Mouse (Mus musculus): ENCODE measurements around the gene Copg1.
"Not testable (repeated sequence)": the region's sequence is repeated elsewhere in the genome, so short reads cannot be mapped to it uniquely, and the experiment has no call there.

Gene Copg1

DNA sequence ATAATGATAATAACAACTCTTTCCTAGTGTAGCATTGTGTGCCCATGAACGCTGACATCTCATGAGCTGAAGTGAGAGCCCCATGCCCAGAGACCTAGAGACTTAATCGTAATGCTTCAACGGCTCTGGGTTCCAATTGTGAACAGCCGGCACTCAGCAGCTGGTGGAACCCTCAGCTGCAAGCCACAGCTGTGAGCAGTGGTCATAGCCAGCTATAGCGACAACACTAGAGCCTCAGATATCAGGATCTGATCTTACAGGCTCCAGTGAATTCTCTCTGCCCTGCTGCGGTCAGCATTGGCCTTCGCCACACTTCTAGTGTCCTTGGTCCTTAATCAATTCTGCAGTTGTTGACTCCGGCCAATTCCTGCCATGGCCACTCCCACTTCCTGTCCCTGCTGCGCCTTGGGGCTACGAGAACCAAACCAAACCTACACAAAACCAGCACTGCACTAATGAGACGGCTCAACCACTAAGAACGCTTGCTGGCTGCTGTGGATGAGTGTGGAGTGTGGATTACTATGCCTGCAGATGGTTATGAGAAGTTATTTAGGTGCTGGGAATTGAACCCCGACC lies 11.5 kb upstream of the Copg1 start:
- peak; percentile 26 to 35 for DNase-seq

DNA sequence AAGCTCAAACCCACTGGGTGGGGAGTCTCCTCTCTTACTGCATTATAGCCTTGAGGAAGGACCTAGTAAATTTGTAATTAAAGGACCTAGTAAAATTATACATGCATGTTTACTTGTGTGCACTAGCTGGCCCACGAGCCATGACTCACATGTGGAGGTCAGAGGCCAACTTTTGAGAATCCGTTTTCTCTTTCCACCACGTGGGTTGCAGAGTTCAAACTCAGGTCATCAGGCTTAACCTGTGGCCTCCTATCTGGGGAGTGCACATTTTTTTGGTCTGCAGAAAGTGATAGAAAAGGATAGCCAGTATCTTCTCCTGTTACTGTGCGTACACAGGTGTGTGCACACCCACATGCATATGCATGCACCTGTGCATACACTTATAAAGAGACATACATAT lies 8.6 kb upstream of the Copg1 start:
- no peak for DNase-seq

DNA sequence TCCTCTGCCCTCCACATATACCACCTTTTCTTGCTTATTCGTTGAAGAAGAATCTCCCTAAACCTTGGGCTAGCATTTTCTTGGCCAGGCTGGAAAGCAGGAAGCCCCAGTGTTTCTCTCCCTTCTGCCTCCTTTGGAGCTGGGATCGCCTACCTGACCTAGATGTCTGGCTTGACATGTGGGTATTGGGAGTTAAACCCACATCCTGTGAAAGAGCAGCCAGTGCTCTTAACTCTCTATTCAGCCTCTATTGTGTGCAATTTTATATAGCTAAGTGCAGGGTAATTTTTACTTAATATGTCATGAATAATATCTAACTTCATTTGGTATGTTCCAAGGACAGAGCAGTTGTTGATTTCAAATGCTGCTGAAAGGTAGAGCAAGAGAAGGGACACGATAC lies 8.0 kb upstream of the Copg1 start:
- DNase-seq: no peak

- no peak for DNase-seq
Measured at GRCm38 (mm10) chr6:87882221-87882620, 5.4 kb upstream of the Copg1 start.

DNA sequence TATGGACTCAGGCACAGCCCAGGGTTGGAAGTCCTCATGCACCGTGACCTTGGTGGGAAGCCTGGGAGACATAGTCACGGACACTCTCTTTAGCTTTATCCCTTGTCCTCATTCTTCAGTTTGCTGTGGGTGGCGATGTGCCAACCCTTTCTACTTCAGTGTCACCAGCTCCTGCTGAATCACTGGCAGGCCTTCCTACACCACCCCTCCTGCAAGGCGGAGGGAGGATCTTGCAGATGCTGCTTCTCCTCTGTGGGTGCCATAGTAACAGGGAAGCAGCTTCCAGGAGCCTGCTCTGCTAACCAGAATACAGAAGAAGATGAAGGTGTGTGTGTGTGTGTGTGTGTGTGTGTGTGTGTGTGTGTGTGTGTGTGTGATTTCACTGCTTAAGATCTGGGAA lies 4.8 kb upstream of the Copg1 start:
- no peak for DNase-seq

GRCm38 (mm10) chr6:87886721-87887120 lies 893 bp upstream of the Copg1 start:
- no peak for DNase-seq

GRCm38 (mm10) chr6:87893931-87894330 lies 6.3 kb downstream of the Copg1 start:
- DNase-seq: no peak

DNA sequence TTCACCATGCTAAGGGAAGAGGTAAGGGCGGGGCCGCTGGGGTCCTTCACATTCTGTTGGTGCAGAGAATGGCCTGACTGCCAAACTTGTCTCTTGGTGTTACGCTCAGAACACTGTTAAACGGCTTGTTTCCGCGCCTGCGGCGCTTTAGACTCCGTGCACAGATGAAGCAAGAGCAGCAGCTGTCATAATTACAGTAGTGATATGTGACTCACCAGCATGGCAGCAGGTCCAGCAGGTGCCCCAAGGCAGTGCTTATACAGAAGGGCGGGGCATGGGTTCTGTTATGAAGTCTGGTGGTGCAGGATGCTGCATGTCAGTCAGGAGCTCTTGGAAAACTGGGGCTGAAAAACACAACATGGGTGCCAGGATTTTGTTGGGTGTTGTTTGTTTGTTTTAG lies 10.4 kb downstream of the Copg1 start:
- no peak for DNase-seq

GRCm38 (mm10) chr6:87906632-87907031 lies 19.0 kb downstream of the Copg1 start:
- DNase-seq: no peak

- no peak for DNase-seq
Measured at GRCm38 (mm10) chr6:87909181-87909580, 21.6 kb downstream of the Copg1 start.

- no peak for DNase-seq
Measured at GRCm38 (mm10) chr6:87911559-87911958, 23.9 kb downstream of the Copg1 start.

- DNase-seq: peak; percentile 72 to 81
Measured at GRCm38 (mm10) chr6:87913661-87914325, 26.2 kb downstream of the Copg1 start, which contains the start of gene Hmces. Hmces (plus strand) TSS chr6:87913935.

DNA sequence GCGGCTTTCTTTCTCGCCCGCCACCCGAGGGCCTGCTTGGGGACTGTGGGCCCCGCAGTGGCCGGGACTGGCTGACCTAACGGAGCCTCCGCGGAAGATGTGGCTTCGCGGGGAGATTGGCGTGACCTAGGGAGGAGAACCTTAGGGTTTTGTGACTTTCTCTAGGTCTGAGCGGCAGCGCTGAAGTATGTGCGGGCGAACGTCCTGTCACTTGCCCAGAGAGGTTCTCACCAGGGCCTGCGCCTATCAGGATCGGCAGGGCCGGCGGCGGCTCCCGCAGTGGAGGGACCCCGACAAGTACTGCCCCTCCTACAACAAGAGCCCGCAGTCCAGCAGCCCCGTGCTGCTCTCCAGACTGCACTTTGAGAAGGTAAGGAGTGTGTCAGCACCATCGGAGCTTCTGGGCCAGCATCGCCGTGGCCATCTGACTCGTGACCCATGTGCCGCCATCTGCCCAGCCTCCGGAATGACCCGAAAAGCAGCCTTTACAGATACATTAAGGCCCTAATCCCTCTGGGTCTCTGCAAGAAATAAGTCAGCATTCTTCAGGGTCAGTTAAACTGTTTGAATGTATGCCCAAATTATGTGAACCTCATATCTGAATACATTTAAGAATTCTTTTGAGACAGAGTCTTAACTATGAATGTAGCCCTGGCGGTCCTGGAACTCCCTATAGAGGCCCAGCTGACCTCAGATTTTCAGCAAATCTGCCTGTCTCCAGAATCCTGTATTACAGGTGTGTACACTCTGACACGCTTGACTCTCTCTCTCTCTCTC lies 26.9 kb downstream of the Copg1 start:
- peak; percentile 27 to 40 for DNase-seq

DNA sequence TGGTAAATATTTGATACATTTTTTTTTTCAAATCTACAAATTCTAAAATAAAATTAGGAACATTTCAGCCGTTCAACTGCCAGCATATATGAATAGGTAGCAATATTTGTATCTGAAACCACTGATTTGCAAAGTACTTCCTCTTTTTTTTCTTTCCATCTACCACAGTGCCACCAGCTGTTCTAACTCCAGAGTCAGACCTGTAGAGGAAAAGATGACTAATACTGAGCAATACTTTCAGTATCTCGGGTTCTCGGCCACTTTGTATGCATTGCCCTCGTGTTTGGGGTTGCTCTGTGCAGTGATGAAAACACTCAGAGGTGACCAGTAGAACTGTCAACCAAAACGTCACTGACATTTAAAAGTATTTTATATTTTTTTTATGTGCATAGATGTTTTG lies 28.3 kb downstream of the Copg1 start:
- peak in 1 of 2 experiments; percentile 16 for DNase-seq

- DNase-seq: no peak
Measured at GRCm38 (mm10) chr6:87921201-87921600, 33.6 kb downstream of the Copg1 start.

DNA sequence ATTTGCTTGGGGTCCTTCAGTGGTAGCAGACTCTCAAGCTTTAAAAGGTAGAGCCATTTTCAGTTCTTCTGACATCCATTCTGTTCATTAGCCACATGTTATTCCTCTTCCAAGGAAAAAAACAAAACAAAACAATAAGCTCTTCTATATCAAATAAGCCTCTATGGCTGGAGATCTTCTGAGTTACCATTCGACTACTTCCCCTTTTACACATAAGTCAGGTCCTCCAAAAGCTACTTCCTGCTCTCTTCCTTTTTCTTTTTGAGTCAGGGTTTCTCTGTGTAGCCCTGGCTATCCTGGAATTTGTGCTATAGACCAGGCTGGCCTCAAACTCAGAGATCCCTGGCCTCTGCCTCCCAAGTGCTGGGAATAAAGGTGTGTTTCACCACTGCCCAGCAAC lies 36.0 kb downstream of the Copg1 start:
- DNase-seq: no peak

GRCm38 (mm10) chr6:87935037-87935436 lies 47.4 kb downstream of the Copg1 start:
- no peak for DNase-seq

GRCm38 (mm10) chr6:87937178-87937788 lies 49.7 kb downstream of the Copg1 start:
- no peak for DNase-seq

GRCm38 (mm10) chr6:87938941-87939340 lies 51.3 kb downstream of the Copg1 start:
- no peak for DNase-seq

GRCm38 (mm10) chr6:87942179-87942578 lies 54.6 kb downstream of the Copg1 start:
- no peak for DNase-seq

GRCm38 (mm10) chr6:87962457-87962856 lies 74.8 kb downstream of the Copg1 start:
- DNase-seq: not testable (repeated sequence)
